Mouse (Mus musculus) intestine, embryonic 14.5 days (tissue): Measurements from ENCODE around the gene Rab3ip. TPM values are rescaled to one million over a fixed set of nuclear protein-coding genes. Genes with fewer than 3 reads are reported as not detected.

Experiments used
- ATAC-seq: fragments of 200-750 bp; cut with Nextera tagmentation; replicated peaks from 2 replicates; pipeline ENCODE4 v1.8.0; 2017; ENCODE audit warnings: low read depth, moderate number of reproducible peaks, moderate TSS enrichment, moderate library complexity; ENCODE audit not compliant: low FRiP score, low TSS enrichment
- DNase-seq: peaks from one replicate; pipeline ENCODE4 v3.0.0-alpha.2; 2018; ENCODE audit warnings: low spot score
- H3K27ac ChIP-seq: fragments of 300-500 bp; sonication (generic); 2 replicates; pipeline ENCODE4 v1.5.1; 2014; ENCODE audit warnings: low read depth, mild to moderate bottlenecking, control low read depth
- H3K27me3 ChIP-seq: fragments of 300-500 bp; sonication (generic); replicated peaks from 2 replicates; pipeline ENCODE4 v1.6.1; 2014; ENCODE audit warnings: low read length, control low read depth; ENCODE audit not compliant: control insufficient read depth, insufficient read depth
- H3K36me3 ChIP-seq: fragments of 300-500 bp; sonication (generic); 2 replicates; pipeline ENCODE4 v1.6.1; 2014; ENCODE audit warnings: low read length, control low read depth; ENCODE audit not compliant: control insufficient read depth, insufficient read depth
- H3K4me1 ChIP-seq: fragments of 300-500 bp; sonication (generic); replicated peaks from 2 replicates; pipeline ENCODE4 v1.6.1; 2014; ENCODE audit warnings: low read length, control low read depth, mixed read lengths; ENCODE audit not compliant: control insufficient read depth, insufficient read depth
- H3K4me2 ChIP-seq: fragments of 300-500 bp; sonication (generic); 2 replicates; pipeline ENCODE4 v1.6.1; 2014; ENCODE audit warnings: low read length
- H3K4me3 ChIP-seq: fragments of 300-500 bp; sonication (generic); 2 replicates; pipeline ENCODE4 v1.5.1; 2014; ENCODE audit warnings: low read depth, low read length, control low read depth, mixed read lengths
- H3K9ac ChIP-seq: fragments of 300-500 bp; sonication (generic); 2 replicates; pipeline ENCODE4 v1.6.1; 2014; ENCODE audit warnings: mild to moderate bottlenecking, low read length
- H3K9me3 ChIP-seq: fragments of 300-500 bp; sonication (generic); 2 replicates; pipeline ENCODE4 v1.6.1; 2016; ENCODE audit warnings: low read length, control low read depth; ENCODE audit not compliant: control insufficient read depth
- WGBS: fragments of 180-500 bp; shearing (Covaris S2); extraction: QIAGEN DNeasy Blood & Tissue Kit; methylation state at CpG from one replicate; pipeline ENCODE4 v1.1.7; 2014; 5-methylcytosine and 5-hydroxymethylcytosine counted together
- polyA plus RNA-seq: library from polyadenylated mRNA; unstranded; fragments of >200 nt; fragmentation: Nextera tagmentation; extraction: Ambion mirVana; gene quantifications from 2 replicates; pipeline ENCODE4 v1.2.1, GENCODE M21; 2014

Gene Rab3ip
- polyA plus RNA-seq, 1 experiment from 2014 or later: 30.7 TPM

DNA sequence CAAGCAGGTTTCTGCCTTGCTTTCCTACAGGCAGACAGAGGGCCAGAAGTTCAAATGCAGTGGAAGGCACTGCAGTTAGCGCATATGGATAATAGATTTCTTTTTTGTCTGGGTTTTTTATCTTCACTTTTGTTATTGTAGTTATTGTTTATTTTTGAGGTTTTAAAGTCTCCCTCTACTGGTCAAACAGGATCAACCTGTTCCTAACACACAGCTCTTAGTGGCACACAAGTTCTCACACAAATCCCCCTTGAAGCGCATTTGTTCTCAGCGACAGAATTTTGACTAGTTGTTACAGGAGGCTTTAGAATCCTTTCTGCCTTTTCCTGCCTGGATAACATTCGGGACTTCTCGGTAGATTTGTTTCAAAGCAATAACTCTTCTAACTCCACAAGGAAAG is 67.0 kb downstream of the Rab3ip start:
- ATAC-seq: no peak
- 49% methylated on average over 5 of the region's 5 CpGs for WGBS
- Histone ChIP-seq H3K4me2 (no peak overlapping the region), H3K9me3 (no peaks in the 10 kb centered on the region), H3K9ac (no peak overlapping the region), H3K4me3 (no peak overlapping the region), H3K27ac (no peak overlapping the region), H3K4me1 (no peaks in the 10 kb centered on the region), H3K36me3 (no peaks in the 10 kb centered on the region), H3K27me3 (no peaks in the 10 kb centered on the region)
- DNase-seq: no peak

DNA sequence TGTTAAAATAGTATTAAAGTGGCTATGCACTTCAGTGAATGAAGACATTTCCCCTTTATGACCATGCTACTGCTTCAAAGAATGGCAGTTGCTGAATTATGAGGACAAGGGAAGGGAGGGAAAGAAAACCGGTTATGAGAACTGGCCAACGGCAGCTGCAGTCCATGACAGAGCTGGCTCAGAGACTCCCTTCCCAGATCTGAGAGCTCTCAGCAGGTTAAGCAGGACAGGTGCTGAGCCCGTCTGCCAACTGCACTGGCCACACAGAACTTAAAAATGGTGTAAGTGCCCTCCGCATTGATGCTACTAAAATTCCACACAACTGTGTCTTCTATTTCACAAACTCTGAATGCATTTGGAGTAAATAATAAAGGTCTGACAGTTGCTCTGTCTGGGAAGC is 73.1 kb downstream of the Rab3ip start:
- H3K27me3 ChIP-seq: no peaks in the 10 kb centered on the region
- no peak for ATAC-seq
- H3K4me2 ChIP-seq: no peak overlapping the region
- no peak for DNase-seq
- H3K4me1 ChIP-seq: no peaks in the 10 kb centered on the region
- WGBS: 87% methylated on average over 4 of the region's 4 CpGs
- no peaks in the 10 kb centered on the region for H3K36me3 ChIP-seq
- no peak overlapping the region for H3K4me3 ChIP-seq
- H3K27ac ChIP-seq: no peak overlapping the region
- H3K9me3 ChIP-seq: no peaks in the 10 kb centered on the region
- H3K9ac ChIP-seq: no peak overlapping the region

DNA sequence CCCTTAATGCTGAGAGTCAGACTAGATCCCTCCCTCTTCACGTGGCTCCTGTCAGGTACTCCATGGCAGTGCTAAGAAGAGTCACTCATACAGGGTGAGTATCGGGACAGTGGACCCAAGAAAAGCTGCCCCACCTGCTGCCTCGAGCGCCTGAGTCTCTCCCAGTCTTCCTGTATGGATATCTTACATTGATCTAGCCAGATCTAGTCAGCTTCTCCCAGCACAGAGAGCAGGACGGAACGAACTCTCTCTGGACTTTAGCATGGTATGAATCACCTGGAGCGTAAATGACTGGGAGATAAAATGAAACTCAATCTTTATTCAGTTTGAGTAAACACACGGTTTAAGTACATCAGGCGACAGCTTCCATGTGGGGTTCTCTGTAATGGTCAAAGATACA is 76.1 kb downstream of the Rab3ip start:
- no peaks in the 10 kb centered on the region for H3K9me3 ChIP-seq
- DNase-seq (no peak), ATAC-seq (0 out of 2 replicates have a peak, but pooled peaks have one; percentile 60)
- H3K4me1 ChIP-seq: 0 out of 2 replicates have a peak, but pooled peaks cover 4% of the 10 kb centered on the region
- 57% methylated on average over 9 of the region's 9 CpGs for WGBS
- H3K9ac ChIP-seq: no peak overlapping the region
- no peak overlapping the region for H3K27ac ChIP-seq
- no peaks in the 10 kb centered on the region for H3K27me3 ChIP-seq
- H3K4me3 ChIP-seq: no peak overlapping the region
- H3K36me3 ChIP-seq: no peaks in the 10 kb centered on the region
- no peak overlapping the region for H3K4me2 ChIP-seq

DNA sequence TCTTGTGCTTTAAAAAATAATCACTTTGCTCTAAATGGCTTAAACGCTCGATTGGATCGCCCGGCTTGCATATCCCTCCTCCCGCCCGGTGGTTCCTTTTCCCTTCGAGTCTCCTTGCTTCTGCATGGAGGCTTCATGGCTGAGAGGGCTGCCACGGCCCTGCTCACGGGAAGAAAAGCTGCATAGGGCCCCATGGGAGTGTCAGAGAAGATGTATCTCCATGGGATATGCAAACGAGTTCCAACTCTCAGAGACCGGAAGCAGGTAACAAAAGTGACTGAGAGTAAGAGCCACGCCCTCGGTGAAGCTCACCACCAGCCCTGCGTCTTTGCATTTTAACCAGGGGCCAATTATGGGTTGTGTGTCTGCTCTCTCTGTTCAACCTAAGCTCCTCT is 78.6 kb downstream of the Rab3ip start:
- Histone ChIP-seq H3K4me1 (0 out of 2 replicates have a peak, but pooled peaks cover 4% of the 10 kb centered on the region), H3K4me2 (peak overlapping the region; percentile 31; the same call in 1 of the 2 replicates), H3K36me3 (no peaks in the 10 kb centered on the region), H3K4me3 (no peak overlapping the region), H3K27ac (no peak overlapping the region), H3K27me3 (no peaks in the 10 kb centered on the region), H3K9ac (no peak overlapping the region), H3K9me3 (no peaks in the 10 kb centered on the region)
- ATAC-seq (no peak), DNase-seq (no peak)
- WGBS: 47% methylated on average over 14 of the region's 14 CpGs

DNA sequence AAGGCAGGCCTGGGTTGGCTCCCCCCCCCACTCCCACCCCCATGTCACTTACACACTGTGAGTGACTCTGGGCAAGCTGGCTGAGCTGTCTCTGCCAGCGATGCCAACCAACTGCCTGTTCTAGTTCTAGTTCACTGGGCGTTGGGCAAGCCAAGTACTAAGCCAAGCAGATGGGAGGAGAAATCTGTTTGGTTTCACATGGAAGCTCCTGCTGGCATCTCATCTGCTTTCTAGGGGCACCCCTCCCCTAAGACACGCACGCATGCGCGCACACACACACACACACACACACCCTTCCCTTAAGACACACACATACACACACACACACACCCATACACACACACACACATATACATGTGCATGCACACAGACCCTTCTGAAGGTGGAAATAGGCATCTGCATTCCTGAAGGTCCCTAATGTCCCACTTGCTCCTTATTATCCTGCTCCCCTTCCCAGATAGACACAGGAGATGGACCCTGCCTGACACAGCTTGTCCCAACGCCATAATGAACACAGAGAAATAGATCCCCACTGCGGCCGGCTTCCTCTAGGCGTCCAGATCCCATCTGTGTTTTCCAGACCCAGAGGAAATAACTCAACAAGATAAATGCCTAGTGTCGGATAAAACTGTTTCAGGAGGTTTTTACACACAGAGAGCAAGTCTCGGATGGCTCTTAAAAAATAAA is 79.1 kb downstream of the Rab3ip start:
- H3K27me3 ChIP-seq: no peaks in the 10 kb centered on the region
- H3K9ac ChIP-seq: no peak overlapping the region
- no peaks in the 10 kb centered on the region for H3K36me3 ChIP-seq
- WGBS: 54% methylated on average over 12 of the region's 12 CpGs
- H3K4me3 ChIP-seq: no peak overlapping the region
- H3K4me1 ChIP-seq: 0 out of 2 replicates have a peak, but pooled peaks cover 4% of the 10 kb centered on the region
- peak overlapping the region; percentile 31; the same call in 1 of the 2 replicates for H3K4me2 ChIP-seq
- DNase-seq: no peak
- no peaks in the 10 kb centered on the region for H3K9me3 ChIP-seq
- ATAC-seq: no peak
- H3K27ac ChIP-seq: no peak overlapping the region

DNA sequence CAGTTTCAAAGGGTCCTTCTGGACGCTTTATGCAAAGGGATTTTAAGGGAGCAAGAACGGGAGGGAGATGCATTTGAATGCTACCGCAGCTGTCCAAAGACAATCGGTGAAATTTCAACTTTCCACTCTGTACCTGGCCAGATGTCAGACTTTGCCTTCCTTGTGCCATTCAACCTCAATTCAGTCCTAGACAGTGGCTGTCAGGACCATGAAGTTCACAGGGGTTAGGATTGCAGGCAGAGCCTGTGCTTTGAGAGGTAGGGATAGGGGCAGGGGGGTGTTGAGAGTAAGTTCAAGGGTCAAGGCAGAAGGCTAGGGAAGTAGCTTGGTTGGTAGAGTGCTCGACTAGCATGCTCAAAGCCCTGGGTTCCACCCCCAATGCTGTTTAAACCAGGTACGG is 79.8 kb downstream of the Rab3ip start:
- Histone ChIP-seq H3K9me3 (no peaks in the 10 kb centered on the region), H3K27ac (no peak overlapping the region), H3K4me3 (no peak overlapping the region), H3K4me2 (no peak overlapping the region), H3K9ac (no peak overlapping the region), H3K4me1 (0 out of 2 replicates have a peak, but pooled peaks cover 4% of the 10 kb centered on the region), H3K36me3 (no peaks in the 10 kb centered on the region), H3K27me3 (no peaks in the 10 kb centered on the region)
- no peak for ATAC-seq
- no peak for DNase-seq
- 87% methylated on average over 6 of the region's 6 CpGs for WGBS

Other genes starting within 250 kb of the Rab3ip start
- gene Myrfl, start 53.9 kb downstream of the Rab3ip start, polyA plus RNA-seq: 5.9 and 6.8 TPM in 2 replicates
- not detected in 2 replicates for gene Gm10271, start 21.8 kb upstream of the Rab3ip start, polyA plus RNA-seq
- gene Best3, start 35.5 kb upstream of the Rab3ip start, polyA plus RNA-seq: 0.07 TPM in 1 of 2 replicates, not detected in the other
- 0.12 TPM in 1 of 2 replicates, not detected in the other for gene Lrrc10, start 94.6 kb upstream of the Rab3ip start, polyA plus RNA-seq
- 280 and 295 TPM in 2 replicates for gene Cct2, start 113.0 kb upstream of the Rab3ip start, polyA plus RNA-seq
- gene Frs2, start 197.8 kb upstream of the Rab3ip start, polyA plus RNA-seq: 28.0 and 28.9 TPM in 2 replicates